Mouse (Mus musculus) hindlimb bud, embryonic 11.5 days (tissue): ENCODE data around the gene Dnaic2.

ENCODE experiments used
- DNase-seq: peaks from one replicate; pipeline ENCODE4 v3.0.0-alpha.2; 2012; ENCODE audit warnings: low read depth, low spot score; ENCODE audit errors: extremely low spot score

The Dnaic2 gene

GRCm38 (mm10) chr11:114699511-114699910 is 27.7 kb upstream of the Dnaic2 start:
- DNase-seq, result no peak

- DNase-seq, result no peak
Measured at GRCm38 (mm10) chr11:114702311-114702995, 24.8 kb upstream of the Dnaic2 start.

GRCm38 (mm10) chr11:114702996-114703361 is 24.2 kb upstream of the Dnaic2 start:
- DNase-seq, result no peak

- DNase-seq, result no peak
Measured at GRCm38 (mm10) chr11:114704071-114704913, 22.9 kb upstream of the Dnaic2 start.

GRCm38 (mm10) chr11:114706358-114706757 is 20.9 kb upstream of the Dnaic2 start:
- no peak for DNase-seq

- DNase-seq, result no peak
Measured at GRCm38 (mm10) chr11:114711393-114711792, 15.8 kb upstream of the Dnaic2 start.

GRCm38 (mm10) chr11:114711861-114712260 is 15.3 kb upstream of the Dnaic2 start:
- no peak for DNase-seq

GRCm38 (mm10) chr11:114714526-114714925 is 12.7 kb upstream of the Dnaic2 start:
- no peak for DNase-seq

GRCm38 (mm10) chr11:114715531-114715930 is 11.7 kb upstream of the Dnaic2 start:
- no peak for DNase-seq

GRCm38 (mm10) chr11:114720535-114720934 is 6.7 kb upstream of the Dnaic2 start:
- no peak for DNase-seq

GRCm38 (mm10) chr11:114722438-114722837 is 4.8 kb upstream of the Dnaic2 start:
- DNase-seq, result no peak

GRCm38 (mm10) chr11:114723030-114723429 is 4.2 kb upstream of the Dnaic2 start:
- no peak for DNase-seq

GRCm38 (mm10) chr11:114724787-114725590 is 2.2 kb upstream of the Dnaic2 start:
- DNase-seq, result no peak

- DNase-seq, result no peak
Measured at GRCm38 (mm10) chr11:114727826-114728186, 598 bp downstream of the Dnaic2 start.

GRCm38 (mm10) chr11:114728333-114728732 is 1.1 kb downstream of the Dnaic2 start:
- no peak for DNase-seq

- DNase-seq, result no peak
Measured at GRCm38 (mm10) chr11:114729832-114730363, 2.7 kb downstream of the Dnaic2 start.

- DNase-seq, result no peak
Measured at GRCm38 (mm10) chr11:114731711-114732110, 4.5 kb downstream of the Dnaic2 start.

GRCm38 (mm10) chr11:114732890-114733289 is 5.7 kb downstream of the Dnaic2 start:
- no peak for DNase-seq

- DNase-seq, result no peak
Measured at GRCm38 (mm10) chr11:114736111-114736510, 8.9 kb downstream of the Dnaic2 start.

- no peak for DNase-seq
Measured at GRCm38 (mm10) chr11:114736913-114737624, 9.9 kb downstream of the Dnaic2 start.

GRCm38 (mm10) chr11:114740598-114740997 is 13.4 kb downstream of the Dnaic2 start:
- DNase-seq, result no peak
